Mouse (Mus musculus) left cerebral cortex, adult 8-10 months (tissue): ENCODE data around the gene Mrpl12. TPM values are rescaled to one million over a fixed set of nuclear protein-coding genes. Genes with fewer than 3 reads are reported as not detected.

Source experiments
- DNase-seq, 2 experiments: peaks; one replicate each; pipeline ENCODE4 v3.0.0; 2022; ENCODE audit warnings: low spot score in 2 of 2
- total RNA-seq, 4 experiments: library from RNA; stranded (reverse); gene quantifications; 2 replicates each; pipeline ENCODE4 v1.2.4; 2022

The Mrpl12 gene
- total RNA-seq, 4 experiments from 2014 or later: 63.2 to 67.7 (median 64.4) TPM

DNA sequence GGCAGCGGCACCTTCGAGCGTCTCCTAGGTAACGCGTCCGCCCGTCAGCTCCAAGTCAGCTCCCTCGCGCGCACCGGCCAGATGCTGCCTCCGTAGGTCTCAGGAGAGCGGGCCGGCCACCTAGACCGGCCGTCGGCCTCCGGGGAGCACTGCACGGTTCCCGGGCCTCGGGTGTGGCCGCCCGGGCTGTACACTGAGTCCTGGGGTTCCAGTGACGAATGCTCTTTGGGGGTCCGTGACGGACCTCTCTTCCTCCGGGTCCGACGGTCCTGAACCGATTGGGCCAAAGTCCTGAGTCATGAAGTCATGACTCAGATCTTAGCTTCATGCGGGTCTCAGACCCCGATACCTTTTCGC is 16.7 kb upstream of the Mrpl12 start:
- no peak for DNase-seq

DNA sequence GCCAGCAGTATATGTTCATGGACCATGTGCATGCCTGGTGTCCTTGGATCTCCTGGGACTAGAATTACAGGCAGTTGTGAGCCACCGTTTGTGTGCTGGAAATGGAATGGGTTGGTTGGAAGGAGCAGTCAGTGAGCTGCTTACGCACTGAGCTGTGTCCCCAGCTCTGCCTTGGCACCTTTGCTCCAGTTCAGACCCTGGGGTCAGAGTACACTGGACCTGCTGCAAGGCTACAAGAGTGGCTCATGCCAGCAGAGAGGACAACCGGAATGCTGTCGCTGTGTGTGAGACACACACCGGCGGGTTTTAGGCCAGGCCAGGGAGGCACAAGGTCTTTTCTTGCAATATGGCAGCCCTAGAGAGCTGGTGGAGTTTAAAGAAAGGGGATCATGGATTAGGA is 12.4 kb upstream of the Mrpl12 start:
- DNase-seq: no peak

- DNase-seq: no peak
Observed at GRCm38 (mm10) chr11:120483448-120483934, 922 bp upstream of the Mrpl12 start.

DNA sequence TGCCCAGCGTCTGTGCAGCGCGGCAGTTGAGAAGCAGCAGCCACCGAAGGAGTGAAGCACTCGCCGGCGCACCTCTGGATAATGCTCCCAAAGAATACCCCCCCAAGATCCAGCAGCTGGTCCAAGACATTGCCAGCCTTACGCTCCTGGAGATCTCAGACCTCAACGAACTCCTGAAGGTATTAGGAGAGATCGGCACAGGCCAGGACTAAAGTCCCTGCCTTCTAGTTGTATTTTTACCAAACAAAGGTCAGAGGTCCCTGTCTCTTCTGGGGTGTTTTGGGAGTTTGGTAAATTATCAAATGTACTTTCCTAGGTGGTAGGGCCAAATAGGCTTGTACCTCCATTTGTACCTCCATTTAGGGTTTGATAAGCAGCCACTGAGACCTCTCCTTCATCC is 838 bp downstream of the Mrpl12 start:
- no peak for DNase-seq

DNA sequence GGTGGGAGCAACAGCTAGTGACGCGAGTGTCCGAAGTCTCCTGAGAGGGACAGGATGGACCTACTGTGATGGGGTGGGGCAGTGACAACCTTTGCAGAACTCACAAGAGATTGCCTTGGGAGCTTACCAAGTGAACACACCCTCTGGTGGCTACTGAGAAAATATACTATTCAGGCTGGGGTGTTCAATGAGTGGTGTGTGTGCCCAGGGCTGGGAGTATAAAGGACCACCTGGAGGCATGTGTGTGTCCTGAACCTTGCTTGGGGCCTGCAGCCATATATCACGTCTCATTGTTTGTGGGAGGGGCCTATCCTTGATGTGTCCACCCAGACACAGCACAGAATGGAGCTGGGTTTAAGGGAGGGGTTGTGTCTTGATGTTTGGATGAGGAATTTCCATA is 4.1 kb downstream of the Mrpl12 start:
- no peak for DNase-seq

GRCm38 (mm10) chr11:120489054-120489761 is 4.8 kb downstream of the Mrpl12 start:
- peak in 1 of 2 experiments; percentile 33 for DNase-seq

DNA sequence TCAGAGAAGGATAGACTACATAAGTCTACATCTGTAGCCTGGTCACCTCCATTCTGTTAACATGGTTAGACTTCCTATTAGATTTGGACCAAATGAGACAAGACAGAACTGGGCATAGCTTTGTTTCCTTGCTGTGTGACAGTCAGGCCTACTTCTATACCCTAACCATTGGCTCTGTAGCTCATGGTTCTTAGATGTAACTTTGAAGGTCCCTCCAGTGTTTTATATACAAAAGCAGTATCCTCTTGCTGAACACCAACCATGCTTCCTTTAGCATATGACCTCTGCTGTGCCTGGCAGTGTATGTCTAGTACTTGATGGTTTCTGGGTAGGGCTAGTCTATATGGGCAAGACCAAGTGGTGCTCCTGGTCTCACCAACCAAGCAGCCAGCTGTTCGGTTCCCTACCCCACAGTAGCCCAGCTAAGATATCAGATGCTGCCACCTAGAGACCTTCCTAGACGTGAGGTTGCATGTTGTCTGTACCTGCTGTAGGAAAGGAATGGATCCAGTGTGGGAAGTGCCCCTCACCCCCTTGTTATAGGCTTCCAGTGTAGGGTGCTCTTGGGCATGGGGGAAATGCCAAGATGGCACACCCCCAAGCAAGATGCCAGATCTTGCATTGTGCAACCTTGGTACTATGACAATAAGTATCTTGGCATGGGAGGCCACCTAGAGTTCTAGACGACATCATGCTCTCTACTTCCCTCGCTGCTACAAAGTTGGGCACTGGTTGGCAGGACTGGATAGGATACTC is 6.1 kb downstream of the Mrpl12 start:
- DNase-seq: no peak

DNA sequence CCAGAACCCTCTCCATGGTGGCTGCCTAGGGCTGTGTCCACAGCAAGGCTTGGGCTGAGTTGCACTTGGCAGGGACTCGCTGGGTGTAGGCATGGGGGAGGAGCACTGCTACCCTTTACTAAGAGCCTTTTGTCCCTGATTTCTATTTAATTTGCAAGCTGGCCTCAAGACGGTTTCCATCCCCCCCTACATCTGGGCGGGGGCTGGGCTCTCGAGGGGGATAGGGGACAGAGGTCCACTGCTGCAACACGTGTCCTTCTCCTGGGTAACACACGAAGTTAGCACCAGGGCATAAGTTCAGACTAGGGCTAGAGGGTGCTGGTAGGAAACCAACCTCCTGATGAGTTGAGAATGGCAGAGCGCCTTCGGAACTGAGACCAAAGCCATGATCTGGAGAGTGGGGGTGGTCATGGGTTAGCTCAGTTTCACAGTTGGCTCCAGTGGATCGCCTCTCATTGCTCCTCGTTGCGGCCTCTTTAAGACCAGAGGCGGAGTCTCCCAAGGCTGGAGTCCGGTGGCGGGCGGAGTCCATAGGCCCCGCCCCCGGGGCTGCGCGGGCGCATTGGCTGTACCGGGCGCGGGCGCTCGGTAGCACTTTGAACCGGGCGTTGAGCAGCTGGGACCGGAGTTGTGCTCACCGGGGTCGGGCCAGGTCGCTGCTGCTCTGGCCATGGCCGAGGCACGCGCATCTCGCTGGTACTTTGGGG is 7.1 kb downstream of the Mrpl12 start, which contains the start of gene Slc25a10:
Gene Slc25a10 (plus strand): TSS at position 524 of the 707 bp plus-strand sequence.
- peak; percentile 68 to 87 for DNase-seq

GRCm38 (mm10) chr11:120492024-120492877 is 7.8 kb downstream of the Mrpl12 start:
- DNase-seq: no peak

DNA sequence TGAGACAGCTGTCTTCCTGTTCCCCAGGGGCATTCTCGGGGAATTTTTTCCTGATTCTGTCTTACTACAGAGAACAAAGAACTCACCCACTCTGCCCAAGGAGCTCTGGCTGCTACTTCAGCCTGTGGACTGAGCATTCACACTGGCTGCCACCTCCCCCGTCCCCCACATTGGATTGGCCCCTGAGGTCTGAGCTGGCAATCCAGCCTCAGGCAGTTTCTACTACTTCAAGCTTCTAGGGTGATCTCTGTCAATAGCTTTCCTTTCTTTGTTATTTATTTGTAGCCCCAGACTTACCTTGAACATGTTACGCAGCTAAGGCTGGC is 8.4 kb downstream of the Mrpl12 start:
- no peak for DNase-seq

- no peak for DNase-seq
Observed at GRCm38 (mm10) chr11:120493351-120493750, 8.9 kb downstream of the Mrpl12 start.

DNA sequence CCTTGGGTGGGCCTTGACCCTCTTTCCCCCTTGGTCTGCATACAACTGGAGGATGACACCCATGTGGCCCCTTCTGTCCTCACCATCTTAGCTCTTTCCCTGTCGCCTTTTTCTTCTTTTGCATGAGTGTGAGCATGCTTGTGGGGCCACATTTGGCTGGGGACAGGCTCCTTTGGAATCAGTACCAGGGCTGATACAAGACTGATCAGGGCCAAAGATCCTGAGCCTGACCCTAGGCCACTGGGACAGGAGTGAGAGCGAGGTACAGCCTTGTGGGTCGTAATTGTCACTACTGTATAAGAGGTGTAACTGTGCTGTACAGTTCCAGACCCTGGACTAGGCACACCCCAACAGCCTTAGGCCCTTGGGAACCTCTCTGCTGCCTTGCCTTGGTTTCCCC is 9.5 kb downstream of the Mrpl12 start:
- DNase-seq: no peak

GRCm38 (mm10) chr11:120497436-120497835 is 13.0 kb downstream of the Mrpl12 start:
- DNase-seq: no peak

DNA sequence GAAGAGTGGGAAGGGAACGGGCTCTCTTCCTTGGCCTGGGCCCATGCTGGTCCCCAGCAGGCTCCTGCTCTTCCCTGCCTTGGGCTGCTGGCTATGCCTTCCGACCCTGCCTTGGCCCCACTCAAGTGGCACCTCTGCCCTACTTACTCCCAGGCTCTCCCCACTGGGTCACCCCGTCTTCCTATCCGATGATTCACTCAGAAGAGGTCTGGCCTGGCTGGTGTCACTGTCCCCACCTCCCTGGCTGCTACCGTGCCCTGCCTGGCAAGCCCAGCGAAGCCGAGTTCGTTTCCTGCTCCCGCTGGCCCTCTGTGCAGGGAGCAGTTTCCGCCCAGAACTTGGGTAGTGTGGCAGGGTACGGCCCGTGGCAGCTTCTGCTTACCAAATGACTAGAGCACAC is 13.8 kb downstream of the Mrpl12 start:
- no peak for DNase-seq

GRCm38 (mm10) chr11:120498891-120499290 is 14.5 kb downstream of the Mrpl12 start:
- DNase-seq: no peak

GRCm38 (mm10) chr11:120499894-120500293 is 15.5 kb downstream of the Mrpl12 start:
- no peak for DNase-seq

GRCm38 (mm10) chr11:120500357-120500756 is 15.9 kb downstream of the Mrpl12 start:
- DNase-seq: no peak

DNA sequence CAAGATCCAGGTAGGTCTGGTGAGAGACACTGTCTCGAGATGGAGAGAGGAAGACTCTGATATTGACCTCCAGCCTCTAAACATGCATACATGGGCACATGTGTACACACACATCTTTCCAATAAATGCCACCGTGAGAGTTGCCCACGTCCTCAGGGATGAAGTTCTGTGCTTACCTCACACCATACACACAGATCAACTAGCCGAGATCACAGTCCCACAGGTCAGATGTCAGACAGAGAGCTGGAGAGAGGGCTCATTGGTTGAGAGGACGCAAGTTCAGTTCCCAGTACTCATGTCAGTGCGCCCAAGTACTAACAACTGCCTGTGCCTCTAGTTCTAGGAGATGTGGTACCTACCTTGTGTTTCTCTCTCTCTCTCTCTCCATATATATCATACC is 16.6 kb downstream of the Mrpl12 start:
- DNase-seq: no peak

DNA sequence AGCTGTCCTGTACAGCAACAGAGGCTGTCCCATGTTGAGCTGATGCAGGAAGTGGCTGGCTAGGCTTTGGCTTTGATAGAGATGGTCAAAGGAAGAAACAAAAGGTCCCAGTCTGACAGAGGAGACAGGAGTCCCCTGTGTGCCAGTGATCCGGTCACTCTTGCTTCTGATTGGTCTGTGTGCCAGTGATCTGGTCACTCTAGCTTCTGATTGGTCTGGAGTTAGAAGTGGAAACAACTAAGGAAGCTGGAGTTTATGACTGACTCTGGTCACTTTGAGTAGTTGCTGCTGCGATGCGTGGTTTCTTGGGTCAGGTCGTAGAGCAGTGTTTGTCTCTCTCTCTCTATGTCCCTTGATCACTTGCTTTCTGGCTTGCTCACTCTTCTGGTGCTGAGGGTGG is 17.3 kb downstream of the Mrpl12 start:
- DNase-seq: no peak

DNA sequence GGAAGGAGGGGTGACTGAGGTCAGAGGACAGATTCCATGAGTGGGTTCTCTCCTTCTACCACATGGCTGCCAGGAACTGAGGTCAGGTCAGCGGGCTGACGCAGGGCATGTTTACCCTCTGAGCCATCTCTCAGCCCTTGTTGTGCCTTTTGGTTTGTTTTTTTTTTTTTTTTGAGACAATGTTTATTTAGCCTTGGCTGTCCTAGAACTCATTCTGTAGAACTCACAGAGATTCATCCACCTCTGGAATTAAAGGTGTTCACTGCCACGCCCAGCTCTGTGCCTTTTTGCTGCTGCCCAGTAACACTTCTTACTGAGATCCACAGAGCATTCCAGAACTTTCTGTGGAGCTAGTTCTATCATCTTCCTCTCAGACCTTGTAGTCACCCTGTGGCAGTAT is 21.2 kb downstream of the Mrpl12 start:
- DNase-seq: no peak

GRCm38 (mm10) chr11:120506899-120507298 is 22.5 kb downstream of the Mrpl12 start:
- DNase-seq: no peak
